Mouse (Mus musculus): ENCODE results near the gene Slc38a6. TPM values are rescaled to one million over a fixed set of nuclear protein-coding genes. Genes with fewer than 3 reads are reported as not detected.

Slc38a6 gene
- polyA plus RNA-seq, 1 experiment from 2014 or later = 11.8 TPM

DNA sequence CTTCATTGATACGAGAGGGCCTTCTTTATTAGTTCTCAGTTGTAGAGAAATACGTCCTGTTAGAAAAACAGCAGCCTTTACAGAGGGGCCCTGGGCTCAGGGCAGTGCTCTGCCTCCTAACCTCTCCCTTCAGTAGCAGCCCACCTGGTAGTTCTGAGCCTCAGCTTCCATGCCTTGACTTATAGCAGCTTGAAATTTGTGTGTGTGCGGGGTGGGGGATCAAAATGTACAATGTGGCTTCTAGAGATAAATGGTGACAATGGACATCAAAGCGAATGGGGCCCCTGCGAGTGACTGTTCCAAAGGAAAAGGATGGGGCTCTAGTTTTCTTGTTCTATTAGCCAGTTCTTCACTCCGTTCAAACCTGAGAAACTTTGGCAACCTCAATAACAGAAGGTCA is 76.8 kb downstream of the Slc38a6 start:
- Histone ChIP-seq H3K4me1 (no peaks in the 10 kb centered on the region), H3K27me3 (no peaks in the 10 kb centered on the region), H3K9me3 (no peaks in the 10 kb centered on the region), H3K27ac (no peak overlapping the region), H3K4me3 (replicated peaks) (no peak overlapping the region), H3K9ac (no peak overlapping the region), H3K4me2 (no peak overlapping the region), H3K36me3 (replicated peaks) (no peaks in the 10 kb centered on the region)
- WGBS = 90% methylated on average over 6 of the region's 6 CpGs
- ATAC-seq (ENCODE audit: low FRiP score) = no peak

GRCm38 (mm10) chr12:73363956-73364355 is 77.4 kb downstream of the Slc38a6 start:
- no peaks in the 10 kb centered on the region for H3K27me3 ChIP-seq
- no peaks in the 10 kb centered on the region for H3K4me1 ChIP-seq
- 91% methylated on average over 3 of the region's 3 CpGs for WGBS
- no peak overlapping the region for H3K4me3 ChIP-seq (replicated peaks)
- H3K36me3 ChIP-seq (replicated peaks) = no peaks in the 10 kb centered on the region
- H3K4me2 ChIP-seq = no peak overlapping the region
- ATAC-seq (ENCODE audit: low FRiP score) = no peak
- no peaks in the 10 kb centered on the region for H3K9me3 ChIP-seq
- no peak overlapping the region for H3K9ac ChIP-seq
- no peak overlapping the region for H3K27ac ChIP-seq

- 82% methylated on average over 7 of the region's 7 CpGs for whole genome bisulfite sequencing
- H3K4me3 ChIP-seq (replicated peaks) = no peak overlapping the region
- H3K4me2 ChIP-seq = no peak overlapping the region
- no peaks in the 10 kb centered on the region for H3K27me3 ChIP-seq
- no peak overlapping the region for H3K27ac ChIP-seq
- ATAC-seq (ENCODE audit: low FRiP score) = no peak
- no peaks in the 10 kb centered on the region for H3K9me3 ChIP-seq
- H3K4me1 ChIP-seq = no peaks in the 10 kb centered on the region
- H3K36me3 ChIP-seq (replicated peaks) = no peaks in the 10 kb centered on the region
- no peak overlapping the region for H3K9ac ChIP-seq
Measured at GRCm38 (mm10) chr12:73366581-73366980, 80.0 kb downstream of the Slc38a6 start.

- Histone ChIP-seq H3K36me3 (replicated peaks) (no peaks in the 10 kb centered on the region), H3K4me2 (peak overlapping the region; percentile 3), H3K27ac (no peak overlapping the region), H3K9me3 (no peaks in the 10 kb centered on the region), H3K9ac (no peak overlapping the region), H3K4me1 (no peaks in the 10 kb centered on the region), H3K27me3 (no peaks in the 10 kb centered on the region), H3K4me3 (replicated peaks) (no peak overlapping the region)
- no peak for ATAC-seq (ENCODE audit: low FRiP score)
- WGBS = 39% methylated on average over 20 of the region's 20 CpGs
Measured at GRCm38 (mm10) chr12:73367460-73368079, 81.0 kb downstream of the Slc38a6 start.

GRCm38 (mm10) chr12:73368868-73369608 is 82.5 kb downstream of the Slc38a6 start:
- 87% methylated on average over 7 of the region's 7 CpGs for WGBS
- Histone ChIP-seq H3K9ac (no peak overlapping the region), H3K9me3 (no peaks in the 10 kb centered on the region), H3K27ac (no peak overlapping the region), H3K4me3 (replicated peaks) (no peak overlapping the region), H3K4me1 (no peaks in the 10 kb centered on the region), H3K4me2 (no peak overlapping the region), H3K36me3 (replicated peaks) (no peaks in the 10 kb centered on the region), H3K27me3 (no peaks in the 10 kb centered on the region)
- ATAC-seq (ENCODE audit: low FRiP score) = no peak

GRCm38 (mm10) chr12:73370367-73370944 is 83.9 kb downstream of the Slc38a6 start:
- H3K36me3 ChIP-seq (replicated peaks) = no peaks in the 10 kb centered on the region
- H3K4me1 ChIP-seq = no peaks in the 10 kb centered on the region
- H3K27me3 ChIP-seq = no peaks in the 10 kb centered on the region
- H3K9me3 ChIP-seq = no peaks in the 10 kb centered on the region
- 79% methylated on average over 4 of the region's 4 CpGs for WGBS
- ATAC-seq (ENCODE audit: low FRiP score) = no peak
- no peak overlapping the region for H3K4me3 ChIP-seq (replicated peaks)
- no peak overlapping the region for H3K9ac ChIP-seq
- H3K27ac ChIP-seq = no peak overlapping the region
- H3K4me2 ChIP-seq = no peak overlapping the region

DNA sequence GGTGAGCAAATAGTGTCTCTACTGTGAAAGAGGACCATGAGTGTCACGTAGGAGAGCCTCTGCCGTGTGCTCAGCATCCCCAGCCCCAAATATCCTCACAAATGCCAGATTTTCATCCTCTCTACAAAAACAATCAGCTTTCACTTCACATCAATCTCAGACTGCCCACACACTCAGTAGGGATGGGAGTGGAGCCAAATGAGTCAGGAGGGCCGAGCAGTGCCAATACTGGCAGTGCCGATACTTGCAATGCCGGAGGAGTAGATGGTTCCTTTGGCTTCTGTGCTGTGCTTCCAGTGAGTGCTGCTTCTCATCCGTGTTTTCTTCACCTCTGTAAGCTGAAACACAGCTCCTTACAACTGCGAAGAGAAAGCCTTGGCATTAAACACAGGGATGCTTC is 84.6 kb downstream of the Slc38a6 start:
- H3K4me3 ChIP-seq (replicated peaks) = no peak overlapping the region
- H3K27ac ChIP-seq = no peak overlapping the region
- WGBS = 89% methylated on average over 7 of the region's 7 CpGs
- H3K9ac ChIP-seq = no peak overlapping the region
- no peak overlapping the region for H3K4me2 ChIP-seq
- no peaks in the 10 kb centered on the region for H3K36me3 ChIP-seq (replicated peaks)
- H3K27me3 ChIP-seq = no peaks in the 10 kb centered on the region
- no peaks in the 10 kb centered on the region for H3K4me1 ChIP-seq
- no peak for ATAC-seq (ENCODE audit: low FRiP score)
- H3K9me3 ChIP-seq = no peaks in the 10 kb centered on the region

DNA sequence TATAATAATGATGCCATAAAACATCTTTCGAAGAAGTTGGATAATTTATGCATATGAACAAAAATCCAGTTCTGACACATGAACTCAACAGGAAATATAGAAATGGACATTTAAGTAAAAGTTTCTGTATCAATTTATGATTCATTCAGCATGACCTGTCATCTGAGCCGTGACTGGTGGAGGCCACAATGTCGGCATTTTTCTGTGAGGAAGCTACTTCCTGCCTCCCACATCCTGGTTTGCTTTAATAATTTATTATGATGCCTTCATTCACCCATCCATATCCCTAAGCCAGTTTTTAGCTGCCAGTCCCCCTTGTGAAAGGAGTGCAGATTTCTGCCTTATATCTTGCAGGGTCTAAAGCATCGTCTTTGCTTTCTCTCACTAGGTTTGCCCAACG is 91.4 kb downstream of the Slc38a6 start:
- 88% methylated on average over 5 of the region's 5 CpGs for WGBS
- Histone ChIP-seq H3K27ac (no peak overlapping the region), H3K9me3 (no peaks in the 10 kb centered on the region), H3K4me1 (peaks cover 4% of the 10 kb centered on the region; the same call in 1 of the 2 replicates), H3K27me3 (no peaks in the 10 kb centered on the region), H3K4me3 (replicated peaks) (no peak overlapping the region), H3K9ac (no peak overlapping the region), H3K36me3 (replicated peaks) (no peaks in the 10 kb centered on the region), H3K4me2 (no peak overlapping the region)
- no peak for ATAC-seq (ENCODE audit: low FRiP score)

DNA sequence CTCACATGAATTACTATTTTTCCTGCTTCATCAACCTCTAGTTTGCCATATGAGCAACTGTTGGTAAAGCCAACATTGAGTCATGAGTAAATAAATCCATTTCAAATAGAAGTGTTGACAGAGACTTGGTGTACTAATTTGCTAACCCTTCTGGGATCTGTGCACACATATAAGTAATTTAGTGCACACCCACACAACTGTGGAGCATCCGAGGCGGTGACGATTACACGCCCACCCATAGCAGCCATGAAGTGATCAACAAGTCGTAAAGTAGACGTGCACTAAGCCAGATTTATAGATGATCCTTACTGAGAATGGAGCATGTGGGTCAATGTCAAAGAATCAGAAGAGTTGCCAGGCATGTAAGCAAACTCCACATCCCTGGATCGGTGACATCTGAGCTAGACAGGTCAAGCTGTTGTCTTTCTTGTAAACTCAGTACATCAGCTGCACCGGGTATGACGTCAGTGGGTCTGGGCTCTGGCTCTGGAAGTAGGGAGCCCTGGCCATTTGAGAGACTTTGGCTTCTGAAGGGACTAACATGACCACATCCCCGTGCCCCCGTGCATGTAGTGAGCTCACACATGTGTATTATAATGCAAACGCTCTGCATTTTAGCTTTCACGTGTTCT is 92.3 kb downstream of the Slc38a6 start:
- WGBS = 91% methylated on average over 13 of the region's 13 CpGs
- ATAC-seq (ENCODE audit: low FRiP score) = no peak
- H3K27me3 ChIP-seq = no peaks in the 10 kb centered on the region

GRCm38 (mm10) chr12:73380686-73381360 is 94.2 kb downstream of the Slc38a6 start:
- H3K9ac ChIP-seq = no peak overlapping the region
- no peak for ATAC-seq (ENCODE audit: low FRiP score)
- WGBS = 90% methylated on average over 8 of the region's 8 CpGs

More for the DNA sequence above, 92.3 kb downstream of the Slc38a6 start:
- H3K4me3 ChIP-seq (replicated peaks) = no peak overlapping the region
- no peak overlapping the region for H3K9ac ChIP-seq
- H3K27ac ChIP-seq = no peak overlapping the region
- no peaks in the 10 kb centered on the region for H3K9me3 ChIP-seq
- H3K36me3 ChIP-seq (replicated peaks) = no peaks in the 10 kb centered on the region
- no peak overlapping the region for H3K4me2 ChIP-seq
- peaks cover 4% of the 10 kb centered on the region; the same call in 1 of the 2 replicates for H3K4me1 ChIP-seq

DNA sequence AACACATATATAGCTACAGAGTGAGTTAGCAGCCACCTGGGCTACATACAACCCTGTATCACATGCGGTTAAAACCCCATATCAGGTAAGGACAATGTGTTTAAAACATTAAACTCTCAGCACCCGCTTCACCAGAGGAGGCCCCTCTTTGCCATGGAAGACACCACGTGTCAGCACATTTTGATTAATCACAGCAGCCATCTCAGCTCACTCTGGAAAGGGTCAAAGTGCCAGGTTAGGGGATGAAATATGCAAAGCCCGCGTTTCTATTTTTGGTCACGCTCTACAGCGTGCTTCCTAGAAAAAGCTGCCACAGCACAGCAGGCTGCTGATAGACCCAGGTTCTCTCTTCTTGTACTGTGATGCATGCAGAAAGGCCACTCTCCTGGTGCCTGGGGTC is 94.9 kb downstream of the Slc38a6 start:
- Histone ChIP-seq H3K4me2 (no peak overlapping the region), H3K36me3 (replicated peaks) (no peaks in the 10 kb centered on the region), H3K4me1 (peaks cover 4% of the 10 kb centered on the region; the same call in 1 of the 2 replicates), H3K4me3 (replicated peaks) (no peak overlapping the region), H3K9me3 (no peaks in the 10 kb centered on the region), H3K27ac (no peak overlapping the region), H3K27me3 (no peaks in the 10 kb centered on the region), H3K9ac (no peak overlapping the region)
- ATAC-seq (ENCODE audit: low FRiP score) = no peak
- 80% methylated on average over 7 of the region's 7 CpGs for WGBS

More at GRCm38 (mm10) chr12:73380686-73381360, 94.2 kb downstream of the Slc38a6 start:
- Histone ChIP-seq H3K4me3 (replicated peaks) (no peak overlapping the region), H3K27ac (no peak overlapping the region), H3K36me3 (replicated peaks) (no peaks in the 10 kb centered on the region), H3K4me1 (peaks cover 4% of the 10 kb centered on the region; the same call in 1 of the 2 replicates), H3K4me2 (no peak overlapping the region), H3K27me3 (no peaks in the 10 kb centered on the region), H3K9me3 (no peaks in the 10 kb centered on the region)
